Mouse (Mus musculus): ENCODE measurements around the gene Hmcn2.

DNA sequence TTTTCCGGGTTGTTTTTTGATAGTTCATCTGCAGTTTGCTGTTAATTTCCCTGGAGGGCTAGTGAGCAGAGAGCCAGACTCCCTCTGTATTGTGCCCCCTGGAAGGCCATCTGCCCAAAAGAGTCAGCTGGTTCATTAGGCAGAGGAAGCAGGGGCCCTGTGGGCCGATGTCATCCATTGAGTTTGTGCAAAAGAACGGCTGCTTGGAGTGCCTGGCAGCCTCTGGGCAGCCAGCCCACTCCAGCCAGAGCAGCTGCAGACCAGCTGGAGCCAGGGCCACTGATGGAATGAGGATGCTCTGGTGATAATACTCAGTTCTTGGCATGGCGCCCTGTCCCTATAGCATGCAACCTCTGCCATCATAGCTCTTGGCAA, 135.2 kb downstream of the Hmcn2 start:
- TF ChIP-seq ELF1 (IDR thresholded peaks at IDR 0.05; ENCODE audit: low read depth, low read length) = no peak
- TF ChIP-seq MXI1 (IDR thresholded peaks at IDR 0.05; ENCODE audit: low read depth, low read length) = no peak
- TF ChIP-seq UBTF (IDR thresholded peaks at IDR 0.05; ENCODE audit: low read depth, low read length) = no peak
- TF ChIP-seq CTCF (conservative IDR thresholded peaks at IDR 0.05 in 1 of 2, IDR thresholded peaks at IDR 0.05 in 1 of 2; ENCODE audit: low read depth in 2 of 2, low read length in 2 of 2) = no peak
- TF ChIP-seq TCF12 (IDR thresholded peaks at IDR 0.05; ENCODE audit: low read depth, low read length) = no peak
- no peak for TF ChIP-seq USF1 (IDR thresholded peaks at IDR 0.05; ENCODE audit: low read depth, low read length)
